Mouse (Mus musculus) thymus, postnatal 25 days (tissue): ENCODE data around the gene Zmym3.

Experiments used
- DNase-seq: peaks from one replicate; pipeline ENCODE4 v3.0.0; 2022

The Zmym3 gene

DNA sequence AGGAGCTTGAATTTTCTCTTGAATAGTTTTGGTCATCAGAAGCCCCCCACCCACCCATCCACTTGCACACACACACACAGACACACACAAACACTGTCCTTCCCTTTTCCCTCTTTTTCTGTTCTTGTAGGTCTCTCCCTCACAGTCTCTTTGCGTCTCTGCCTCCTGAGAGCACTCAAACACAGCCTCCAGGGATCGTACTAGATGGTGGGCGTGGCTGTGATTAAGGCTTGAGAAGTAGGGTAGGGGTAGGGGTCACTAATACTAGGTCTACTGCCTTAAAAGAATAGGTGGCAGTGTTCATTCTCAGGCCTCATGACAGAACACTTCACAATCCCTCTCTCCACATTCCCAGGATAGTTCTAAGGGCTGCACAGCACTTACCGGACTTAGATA is at the start of gene Zmym3:
Zmym3 (minus strand) TSS at position 150 of the 396 bp plus-strand sequence.
- DNase-seq = no peak

DNA sequence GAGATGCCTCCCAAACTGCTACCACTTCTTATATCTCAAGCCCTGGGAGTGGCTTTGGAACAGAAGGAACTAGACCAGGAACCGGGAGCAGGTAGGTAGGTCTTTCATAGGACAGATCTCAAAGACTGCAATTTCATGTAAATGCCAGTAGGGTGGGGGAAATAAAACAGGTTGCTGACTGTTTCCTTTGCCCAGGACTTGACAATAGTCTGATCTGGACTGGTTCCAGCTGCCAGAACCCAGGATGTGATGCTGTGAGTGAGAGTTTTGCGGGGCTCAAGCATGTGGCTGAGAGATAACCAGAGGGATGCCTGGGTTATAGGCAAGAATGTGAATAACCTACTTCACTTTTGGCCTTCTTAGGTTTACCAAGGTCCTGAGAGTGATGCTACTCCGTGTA is 30.9 kb upstream of the Zmym3 start:
- DNase-seq = no peak

- no peak for DNase-seq
These were observed 30.5 kb upstream of the Zmym3 start for GRCm38 (mm10) chrX:101451147-101451546.

GRCm38 (mm10) chrX:101448886-101449475 is 28.3 kb upstream of the Zmym3 start, which contains the start of gene Itgb1bp2:
Itgb1bp2 (plus strand) TSS chrX:101449088.
- no peak for DNase-seq

- DNase-seq = no peak
These were observed 9.3 kb upstream of the Zmym3 start for GRCm38 (mm10) chrX:101429976-101430375.

GRCm38 (mm10) chrX:101429142-101429949 is 8.7 kb upstream of the Zmym3 start, which contains the start of gene Nono:
Nono (plus strand) TSS chrX:101429318.
- DNase-seq = peak; percentile 83

DNA sequence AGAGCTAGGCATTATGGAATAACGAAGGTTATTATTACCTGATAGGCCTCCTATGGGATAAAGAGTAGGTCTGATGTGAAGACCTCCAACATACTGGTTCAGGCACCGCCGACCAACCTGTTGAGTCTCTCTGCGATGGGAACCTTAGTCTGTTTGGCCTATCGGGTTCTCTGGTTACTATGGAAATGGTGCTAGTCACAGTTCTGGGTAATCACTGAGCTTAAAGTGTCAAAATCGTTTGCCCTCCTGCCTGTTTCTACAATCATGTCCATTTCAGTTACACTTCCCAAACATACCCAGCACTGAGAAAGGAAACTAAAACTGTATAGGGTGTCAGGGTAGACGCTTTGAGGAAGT is 8.1 kb upstream of the Zmym3 start:
- no peak for DNase-seq

- peak; percentile 24 for DNase-seq
These were observed 7.1 kb upstream of the Zmym3 start for GRCm38 (mm10) chrX:101427774-101428173.

DNA sequence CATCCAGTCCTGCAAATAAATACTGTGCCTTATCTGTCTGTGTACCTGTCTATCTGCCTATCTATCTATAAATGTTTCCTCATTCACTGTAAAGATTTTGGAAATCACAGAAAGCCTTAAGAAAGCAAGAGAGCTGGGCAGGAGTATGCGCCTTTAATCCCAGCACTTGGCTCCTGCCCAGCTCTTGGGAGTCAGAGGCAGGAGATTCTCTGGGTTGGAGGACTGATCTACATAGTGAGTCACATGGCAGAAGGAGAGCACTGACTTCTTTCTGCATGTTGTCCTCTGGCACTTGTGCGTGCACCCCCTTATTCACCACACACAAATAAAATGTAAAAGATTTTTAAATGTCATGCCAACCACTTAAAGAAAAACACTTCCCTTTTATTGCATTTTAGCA is 2.8 kb upstream of the Zmym3 start:
- no peak for DNase-seq

- peak; percentile 88 for DNase-seq
These were observed 637 bp downstream of the Zmym3 start for GRCm38 (mm10) chrX:101419725-101420699.

DNA sequence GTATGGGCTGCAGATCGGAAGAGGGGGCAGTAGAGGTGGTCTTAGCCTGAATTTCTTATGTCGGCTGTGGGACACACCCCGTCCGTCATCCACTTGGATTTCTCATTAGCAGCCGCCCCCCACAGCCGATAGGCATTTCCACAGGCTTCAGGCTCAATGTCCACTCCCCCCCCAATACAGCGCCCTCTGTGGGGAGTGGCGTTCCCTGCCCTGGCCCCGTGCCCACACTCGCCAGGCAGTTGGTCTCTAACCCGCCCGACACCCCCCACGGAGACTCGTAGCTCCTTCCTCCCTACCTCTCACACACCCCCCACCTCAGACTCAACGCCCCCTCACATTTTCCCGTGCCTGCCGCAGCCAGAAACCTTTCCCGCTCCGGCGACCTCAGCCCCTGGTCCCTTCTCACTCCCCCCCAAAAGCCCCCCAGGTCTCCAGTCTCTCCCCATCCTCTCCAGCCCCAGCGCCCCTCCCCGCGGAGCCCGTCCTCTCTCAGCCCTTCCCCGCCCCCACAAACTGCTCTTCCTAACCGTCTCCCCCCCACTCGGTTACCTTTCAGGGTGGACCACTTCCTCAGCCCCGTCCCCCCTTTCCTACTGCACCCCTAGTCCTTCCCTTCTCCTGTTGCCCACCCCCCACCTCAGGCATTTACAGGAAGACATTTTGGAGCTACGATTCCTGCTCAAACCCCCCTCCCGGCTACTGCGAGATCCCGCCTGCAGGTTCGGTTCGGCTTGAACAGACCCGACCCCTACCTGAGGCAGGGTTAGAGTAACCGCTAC is 1.5 kb downstream of the Zmym3 start:
- peak; percentile 52 for DNase-seq

- no peak for DNase-seq
These were observed 24.2 kb downstream of the Zmym3 start for GRCm38 (mm10) chrX:101396459-101396858.

- DNase-seq = no peak
These were observed 26.3 kb downstream of the Zmym3 start for GRCm38 (mm10) chrX:101394341-101394740.

DNA sequence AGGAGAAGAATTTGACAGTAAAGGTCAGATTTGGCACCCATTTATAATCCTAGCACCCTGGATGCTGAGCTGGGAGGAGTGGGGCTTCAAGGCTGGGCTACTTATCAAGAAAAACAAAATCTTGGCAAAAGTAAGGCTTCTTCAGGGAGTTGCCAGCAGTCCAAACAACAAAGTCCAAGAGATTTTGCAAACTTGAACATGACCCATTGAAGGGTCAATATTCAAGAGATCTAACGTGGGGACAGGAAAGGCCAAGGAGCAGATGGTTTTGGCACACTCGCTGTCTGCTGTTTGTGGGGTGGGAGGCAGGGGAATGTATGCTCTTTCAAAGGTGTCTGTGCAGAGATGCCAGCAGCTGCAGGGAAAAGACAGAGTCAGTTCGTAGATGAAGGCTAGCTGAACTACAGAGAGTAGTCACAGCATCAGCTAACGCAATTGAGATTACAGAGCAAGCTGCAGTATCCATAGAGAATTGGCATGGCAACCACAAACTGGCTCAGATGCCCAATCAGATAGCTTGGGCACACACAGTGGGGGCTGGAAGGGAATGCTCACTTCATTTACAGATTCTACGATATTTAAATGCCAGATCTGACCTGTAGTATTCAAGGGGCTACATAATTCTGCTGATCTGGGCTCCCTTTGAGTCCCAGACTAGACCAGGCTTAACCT is 31.6 kb downstream of the Zmym3 start:
- DNase-seq = no peak

DNA sequence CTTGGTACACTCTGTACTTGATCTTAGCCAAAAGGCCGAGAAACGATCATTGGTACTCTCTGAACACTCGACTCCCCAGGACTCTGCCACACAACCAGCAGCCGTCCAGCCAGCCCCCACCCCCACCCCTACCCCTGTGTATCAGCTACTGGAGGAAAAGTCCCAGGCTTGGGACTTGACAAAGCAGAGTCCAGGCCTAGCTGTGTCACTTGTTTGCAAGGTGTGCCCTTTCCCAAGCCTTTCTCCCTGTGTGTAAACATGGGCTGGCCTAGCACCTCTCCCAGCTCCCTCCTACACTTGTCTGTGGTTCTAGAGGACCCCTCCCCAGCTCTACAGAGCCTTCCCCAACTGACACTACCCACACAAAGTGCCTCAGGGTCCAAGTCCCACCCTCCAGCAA is 34.4 kb downstream of the Zmym3 start:
- no peak for DNase-seq

- no peak for DNase-seq
These were observed 36.1 kb downstream of the Zmym3 start for GRCm38 (mm10) chrX:101384439-101385137.

GRCm38 (mm10) chrX:101383455-101383854 is 37.2 kb downstream of the Zmym3 start:
- no peak for DNase-seq

- DNase-seq = no peak
These were observed 40.9 kb downstream of the Zmym3 start for GRCm38 (mm10) chrX:101379744-101380143.

GRCm38 (mm10) chrX:101377076-101377475 is 43.6 kb downstream of the Zmym3 start:
- no peak for DNase-seq

- DNase-seq = no peak
These were observed 44.3 kb downstream of the Zmym3 start, which contains the start of gene Gjb1 for GRCm38 (mm10) chrX:101376190-101376968. Gjb1 (plus strand) TSS chrX:101376378.
